Mouse (Mus musculus) layer of hippocampus, postnatal 36 days (tissue): ENCODE data around the gene Txndc9. TPM values are rescaled to one million over a fixed set of nuclear protein-coding genes. Genes with fewer than 3 reads are reported as not detected.

Source experiments
- DNase-seq, 2 experiments: peaks; one replicate each; pipeline ENCODE4 v3.0.0; 2022
- total RNA-seq, 2 experiments: library from RNA; stranded (reverse); gene quantifications; 2 replicates each; pipeline ENCODE4 v1.2.3; 2021

Txndc9 gene
- total RNA-seq, 2 experiments from 2014 or later: 52.3 to 53.9 TPM

- DNase-seq: no peak
Measured at GRCm38 (mm10) chr1:37971520-37971919, 26.2 kb downstream of the Txndc9 start.

- DNase-seq: no peak
Measured at GRCm38 (mm10) chr1:37968746-37969145, 28.9 kb downstream of the Txndc9 start.

GRCm38 (mm10) chr1:37965571-37965970, 32.1 kb downstream of the Txndc9 start:
- DNase-seq: no peak

GRCm38 (mm10) chr1:37959486-37959885, 38.2 kb downstream of the Txndc9 start:
- DNase-seq: no peak

- no peak for DNase-seq
Measured at GRCm38 (mm10) chr1:37958516-37958915, 39.2 kb downstream of the Txndc9 start.

GRCm38 (mm10) chr1:37957659-37958058, 40.0 kb downstream of the Txndc9 start, which contains the start of gene Lyg1:
TSS of gene Lyg1 (minus strand) at chr1:37957759.
- DNase-seq: no peak

GRCm38 (mm10) chr1:37956690-37957431, 40.8 kb downstream of the Txndc9 start:
- DNase-seq: no peak

GRCm38 (mm10) chr1:37955251-37955650, 42.4 kb downstream of the Txndc9 start:
- DNase-seq: no peak

GRCm38 (mm10) chr1:37954786-37955185, 42.9 kb downstream of the Txndc9 start:
- no peak for DNase-seq

GRCm38 (mm10) chr1:37948906-37949305, 48.8 kb downstream of the Txndc9 start:
- DNase-seq: no peak

Other genes starting within 250 kb of the Txndc9 start
- gene Tsga10, start 131.5 kb downstream of the Txndc9 start, total RNA-seq: 10 to 100 TPM; 29.5 to 33.9 TPM
- 1 to 10 TPM; 7.5 to 7.7 TPM for gene Lipt1, start 126.2 kb downstream of the Txndc9 start, total RNA-seq
- gene Mitd1, start 107.5 kb downstream of the Txndc9 start, total RNA-seq: 10 to 100 TPM; 11.9 to 13.9 TPM
- 100 to 1,000 TPM; 137 to 150 TPM for gene Mrpl30, start 107.4 kb downstream of the Txndc9 start, total RNA-seq
- gene Lyg2, start 81.4 kb downstream of the Txndc9 start, total RNA-seq: not detected
- not detected for gene Lyg1, start 40.1 kb downstream of the Txndc9 start, total RNA-seq
- 10 to 100 TPM; 43.9 to 44.0 TPM for gene Eif5b, start 117 bp upstream of the Txndc9 start, total RNA-seq
- gene Rev1, start 131.9 kb upstream of the Txndc9 start, total RNA-seq: 10 to 100 TPM; 38.7 to 45.0 TPM